Mouse (Mus musculus): ENCODE data around the gene Srsf6. TPM values are rescaled to one million over a fixed set of nuclear protein-coding genes. Genes with fewer than 3 reads are reported as not detected.

Gene Srsf6
- polyA plus RNA-seq, 1 experiment: 73.5 TPM

GRCm38 (mm10) chr2:162931674-162932650 is 634 bp downstream of the Srsf6 start:
- Histone ChIP-seq H3K27me3 (ENCODE audit: control insufficient read depth, insufficient read depth, low read length) (no peaks in the 10 kb centered on the region), H3K27ac (ENCODE audit: control insufficient read depth, insufficient read depth, low read depth, low read length) (peak overlapping the region; percentile 98), H3K36me3 (ENCODE audit: control insufficient read depth, insufficient read depth, low read length) (peaks cover 6% of the 10 kb centered on the region), H3K4me3 (ENCODE audit: control insufficient read depth, low read depth, low read length) (peak overlapping the region; percentile 97), H3K4me1 (ENCODE audit: control insufficient read depth, insufficient read depth, low read length) (no peaks in the 10 kb centered on the region; the same call in 1 of the 2 replicates)
- TF ChIP-seq POLR2A (IDR thresholded peaks at IDR 0.05; ENCODE audit: control insufficient read depth, low read depth, low read length): no peak
- TF ChIP-seq CTCF (IDR thresholded peaks at IDR 0.05; ENCODE audit: control insufficient read depth, insufficient read depth, insufficient replicate concordance, low read depth, low read length): no peak

GRCm38 (mm10) chr2:162932706-162933105 is 1.4 kb downstream of the Srsf6 start:
- Histone ChIP-seq H3K36me3 (ENCODE audit: control insufficient read depth, insufficient read depth, low read length) (peaks cover 6% of the 10 kb centered on the region), H3K4me3 (ENCODE audit: control insufficient read depth, low read depth, low read length) (peak overlapping the region; percentile 81), H3K27ac (ENCODE audit: control insufficient read depth, insufficient read depth, low read depth, low read length) (peak overlapping the region; percentile 68; the same call in 1 of the 2 replicates), H3K4me1 (ENCODE audit: control insufficient read depth, insufficient read depth, low read length) (no peaks in the 10 kb centered on the region; the same call in 1 of the 2 replicates), H3K27me3 (ENCODE audit: control insufficient read depth, insufficient read depth, low read length) (no peaks in the 10 kb centered on the region)
- TF ChIP-seq POLR2A (IDR thresholded peaks at IDR 0.05; ENCODE audit: control insufficient read depth, low read depth, low read length) (no peak), CTCF (IDR thresholded peaks at IDR 0.05; ENCODE audit: control insufficient read depth, insufficient read depth, insufficient replicate concordance, low read depth, low read length) (no peak)

GRCm38 (mm10) chr2:162934421-162934820 is 3.1 kb downstream of the Srsf6 start:
- TF ChIP-seq POLR2A (IDR thresholded peaks at IDR 0.05; ENCODE audit: control insufficient read depth, low read depth, low read length) (no peak), CTCF (IDR thresholded peaks at IDR 0.05; ENCODE audit: control insufficient read depth, insufficient read depth, insufficient replicate concordance, low read depth, low read length) (no peak)
- H3K36me3 ChIP-seq (ENCODE audit: control insufficient read depth, insufficient read depth, low read length): peaks cover 6% of the 10 kb centered on the region
- H3K27ac ChIP-seq (ENCODE audit: control insufficient read depth, insufficient read depth, low read depth, low read length): no peak overlapping the region
- H3K4me1 ChIP-seq (ENCODE audit: control insufficient read depth, insufficient read depth, low read length): no peaks in the 10 kb centered on the region; the same call in 1 of the 2 replicates
- H3K4me3 ChIP-seq (ENCODE audit: control insufficient read depth, low read depth, low read length): no peak overlapping the region
- H3K27me3 ChIP-seq (ENCODE audit: control insufficient read depth, insufficient read depth, low read length): no peaks in the 10 kb centered on the region

GRCm38 (mm10) chr2:162935700-162936099 is 4.4 kb downstream of the Srsf6 start:
- TF ChIP-seq CTCF (IDR thresholded peaks at IDR 0.05; ENCODE audit: control insufficient read depth, insufficient read depth, insufficient replicate concordance, low read depth, low read length): no peak
- no peak for TF ChIP-seq POLR2A (IDR thresholded peaks at IDR 0.05; ENCODE audit: control insufficient read depth, low read depth, low read length)
- H3K27ac ChIP-seq (ENCODE audit: control insufficient read depth, insufficient read depth, low read depth, low read length): no peak overlapping the region
- H3K27me3 ChIP-seq (ENCODE audit: control insufficient read depth, insufficient read depth, low read length): no peaks in the 10 kb centered on the region
- no peaks in the 10 kb centered on the region; the same call in 1 of the 2 replicates for H3K4me1 ChIP-seq (ENCODE audit: control insufficient read depth, insufficient read depth, low read length)
- H3K36me3 ChIP-seq (ENCODE audit: control insufficient read depth, insufficient read depth, low read length): peaks cover 6% of the 10 kb centered on the region
- no peak overlapping the region for H3K4me3 ChIP-seq (ENCODE audit: control insufficient read depth, low read depth, low read length)

GRCm38 (mm10) chr2:162939562-162939961 is 8.2 kb downstream of the Srsf6 start:
- H3K27me3 ChIP-seq (ENCODE audit: control insufficient read depth, insufficient read depth, low read length): no peaks in the 10 kb centered on the region
- no peak overlapping the region for H3K27ac ChIP-seq (ENCODE audit: control insufficient read depth, insufficient read depth, low read depth, low read length)
- no peak overlapping the region for H3K4me3 ChIP-seq (ENCODE audit: control insufficient read depth, low read depth, low read length)
- peaks cover 10% of the 10 kb centered on the region for H3K4me1 ChIP-seq (ENCODE audit: control insufficient read depth, insufficient read depth, low read length)
- peaks cover 1% of the 10 kb centered on the region; the same call in 1 of the 2 replicates for H3K36me3 ChIP-seq (ENCODE audit: control insufficient read depth, insufficient read depth, low read length)
- TF ChIP-seq CTCF (IDR thresholded peaks at IDR 0.05; ENCODE audit: control insufficient read depth, insufficient read depth, insufficient replicate concordance, low read depth, low read length) (no peak), POLR2A (IDR thresholded peaks at IDR 0.05; ENCODE audit: control insufficient read depth, low read depth, low read length) (no peak)

GRCm38 (mm10) chr2:162943148-162943846 is 12.0 kb downstream of the Srsf6 start, which contains the start of gene L3mbtl1:
L3mbtl1 (plus strand) TSS chr2:162943472.
- H3K27me3 ChIP-seq (ENCODE audit: control insufficient read depth, insufficient read depth, low read length): no peaks in the 10 kb centered on the region
- TF ChIP-seq POLR2A (IDR thresholded peaks at IDR 0.05; ENCODE audit: control insufficient read depth, low read depth, low read length): no peak
- TF ChIP-seq CTCF (IDR thresholded peaks at IDR 0.05; ENCODE audit: control insufficient read depth, insufficient read depth, insufficient replicate concordance, low read depth, low read length): no peak
- H3K27ac ChIP-seq (ENCODE audit: control insufficient read depth, insufficient read depth, low read depth, low read length): no peak within 1 kb of the TSS

GRCm38 (mm10) chr2:162943931-162944330 is 12.6 kb downstream of the Srsf6 start:
- TF ChIP-seq POLR2A (IDR thresholded peaks at IDR 0.05; ENCODE audit: control insufficient read depth, low read depth, low read length): no peak
- no peak for TF ChIP-seq CTCF (IDR thresholded peaks at IDR 0.05; ENCODE audit: control insufficient read depth, insufficient read depth, insufficient replicate concordance, low read depth, low read length)
- no peaks in the 10 kb centered on the region for H3K27me3 ChIP-seq (ENCODE audit: control insufficient read depth, insufficient read depth, low read length)

More at GRCm38 (mm10) chr2:162943148-162943846, 12.0 kb downstream of the Srsf6 start, which contains the start of gene L3mbtl1:
- no peaks in the 10 kb centered on the region for H3K36me3 ChIP-seq (ENCODE audit: control insufficient read depth, insufficient read depth, low read length)
- peaks cover 25% of the 10 kb centered on the region for H3K4me1 ChIP-seq (ENCODE audit: control insufficient read depth, insufficient read depth, low read length)
- H3K4me3 ChIP-seq (ENCODE audit: control insufficient read depth, low read depth, low read length): peak within 1 kb of the TSS; percentile 79

More at GRCm38 (mm10) chr2:162943931-162944330, 12.6 kb downstream of the Srsf6 start:
- H3K4me1 ChIP-seq (ENCODE audit: control insufficient read depth, insufficient read depth, low read length): peaks cover 29% of the 10 kb centered on the region
- H3K27ac ChIP-seq (ENCODE audit: control insufficient read depth, insufficient read depth, low read depth, low read length): no peak overlapping the region
- H3K4me3 ChIP-seq (ENCODE audit: control insufficient read depth, low read depth, low read length): peak overlapping the region; percentile 57
- H3K36me3 ChIP-seq (ENCODE audit: control insufficient read depth, insufficient read depth, low read length): no peaks in the 10 kb centered on the region

All from testis, adult 2 months (tissue).